Mouse (Mus musculus) common myeloid progenitor, adult 5-6 weeks (primary cell): Measurements from ENCODE around the gene Cass4. TPM values are rescaled to one million over a fixed set of nuclear protein-coding genes. Genes with fewer than 3 reads are reported as not detected.

Experiments used
- ATAC-seq: replicated peaks from 2 replicates; pipeline ENCODE4 v1.8.0; 2016; ENCODE audit warnings: low read depth, mild to moderate bottlenecking, moderate TSS enrichment, inconsistent platforms; ENCODE audit not compliant: poor library complexity, severe bottlenecking
- total RNA-seq: library from RNA; stranded (forward); fragments of 200-1000, 187-1606 nt; gene quantifications from 2 replicates; pipeline ENCODE4 v1.2.3, GENCODE M21; 2017

Gene Cass4
- total RNA-seq, 1 experiment from 2014 or later, result 1.5 TPM

DNA sequence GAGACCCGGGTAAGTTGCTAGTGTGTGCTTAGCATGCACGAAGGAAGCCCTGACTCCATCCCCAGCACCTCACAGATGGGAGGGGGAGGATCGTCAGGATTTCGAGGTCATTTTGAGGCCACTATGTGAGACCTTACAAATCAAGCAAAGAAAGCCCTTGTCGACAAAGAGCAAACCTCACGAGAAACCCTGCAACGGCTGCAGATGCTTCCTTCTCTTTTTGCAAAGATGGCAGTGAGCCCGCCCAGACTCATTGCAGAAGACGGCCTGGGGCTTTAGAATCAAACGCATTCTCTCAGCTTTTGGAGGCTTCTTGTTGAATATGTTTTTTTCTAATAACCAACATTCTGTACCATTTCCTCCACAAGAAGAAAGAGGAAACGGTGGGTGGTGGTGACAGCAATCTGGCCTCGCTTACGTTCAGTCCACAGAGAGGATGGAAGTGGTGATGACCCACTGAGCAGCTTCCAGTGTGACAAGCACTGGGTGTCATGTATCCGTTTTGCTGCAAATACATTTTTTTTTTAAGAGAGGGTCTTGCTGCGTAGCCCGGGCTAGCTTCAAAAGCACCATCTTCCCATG, 43.9 kb downstream of the Cass4 start:
- peak; percentile 53 for ATAC-seq

GRCm38 (mm10) chr2:172439843-172440639, 46.4 kb downstream of the Cass4 start, which contains the start of gene Rtf2:
Rtf2 (plus strand) TSS chr2:172440556.
- peak; percentile 78 for ATAC-seq

- peak; percentile 36 for ATAC-seq
Observed at GRCm38 (mm10) chr2:172440640-172441005, 47.0 kb downstream of the Cass4 start.

DNA sequence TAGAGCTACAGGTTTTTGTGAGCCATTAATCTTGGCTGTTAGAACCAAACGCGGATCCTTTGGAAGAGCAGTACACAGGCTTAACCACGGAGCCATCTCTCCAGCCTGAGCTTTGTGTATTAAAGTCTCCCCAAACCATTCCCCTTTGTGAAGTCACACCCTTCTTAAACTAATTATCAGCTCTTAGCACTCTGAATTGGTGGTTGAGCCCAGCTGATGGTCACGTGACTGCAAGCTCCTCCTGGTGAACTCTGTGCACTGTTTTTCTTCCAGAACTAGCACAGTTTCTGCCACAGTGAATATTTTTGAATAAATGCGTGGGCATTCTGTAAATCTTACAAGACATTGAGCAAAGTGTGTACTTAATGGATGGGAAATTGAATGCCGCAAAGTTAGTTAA, 47.6 kb downstream of the Cass4 start:
- ATAC-seq, result peak; percentile 12; the same call in 1 of the 2 replicates

DNA sequence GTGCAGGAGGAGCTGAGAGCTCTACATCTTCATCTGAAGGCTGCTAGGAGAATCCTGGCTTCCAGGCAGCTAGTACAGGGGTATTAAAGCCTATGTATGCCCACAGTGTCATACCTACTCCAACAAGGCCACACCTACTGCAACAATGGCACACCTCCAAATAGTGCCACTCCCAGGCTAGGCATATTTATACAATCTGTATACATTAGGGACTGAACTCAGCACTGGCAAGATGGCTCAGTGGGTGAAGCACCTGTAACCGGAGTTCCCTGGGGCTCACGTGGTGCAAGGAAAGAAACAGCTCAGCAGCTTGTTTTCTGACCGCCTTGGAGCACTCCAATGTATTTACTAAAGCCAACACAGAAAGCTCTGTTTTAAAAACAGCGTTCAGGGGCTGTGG, 52.0 kb downstream of the Cass4 start:
- no peak for ATAC-seq

DNA sequence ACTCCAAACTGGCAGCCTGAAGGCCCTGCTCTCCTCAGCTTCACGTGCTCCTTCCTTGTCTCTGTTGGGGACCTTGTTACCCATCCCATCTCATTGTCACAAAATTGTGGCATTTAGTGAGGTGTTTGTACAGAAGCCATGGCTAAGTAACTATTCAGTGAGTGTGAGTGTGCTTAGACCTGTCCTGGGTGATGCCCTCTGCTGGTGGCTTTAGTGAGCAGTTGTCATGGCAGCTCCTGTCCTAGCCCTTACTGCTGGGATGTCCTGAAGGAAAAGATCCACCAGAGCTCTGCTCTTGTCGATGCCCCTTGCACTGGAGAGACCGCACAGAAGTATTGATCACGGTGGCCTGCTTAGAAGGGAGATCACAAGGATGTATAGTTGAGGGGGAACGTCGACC, 53.7 kb downstream of the Cass4 start:
- peak; percentile 83 for ATAC-seq

DNA sequence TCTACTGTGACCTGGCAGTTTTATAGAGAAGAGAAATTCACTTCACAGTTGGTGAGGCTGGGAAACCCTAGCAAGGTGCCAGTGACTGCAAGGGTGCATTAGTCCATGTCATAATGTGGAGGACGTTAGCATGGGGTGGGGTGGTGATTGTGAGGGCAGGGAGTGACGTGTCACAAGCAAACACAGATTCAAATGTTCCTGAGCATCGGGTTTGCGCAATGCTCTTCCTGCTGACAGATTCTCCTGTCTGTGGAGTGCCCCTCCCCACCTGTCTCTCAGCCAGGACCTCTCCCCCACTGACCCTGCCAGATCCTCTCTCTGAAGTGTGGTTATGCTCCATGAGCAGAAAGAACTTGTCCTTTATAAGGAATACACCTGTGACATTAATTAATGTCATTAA, 54.7 kb downstream of the Cass4 start:
- ATAC-seq, result no peak

DNA sequence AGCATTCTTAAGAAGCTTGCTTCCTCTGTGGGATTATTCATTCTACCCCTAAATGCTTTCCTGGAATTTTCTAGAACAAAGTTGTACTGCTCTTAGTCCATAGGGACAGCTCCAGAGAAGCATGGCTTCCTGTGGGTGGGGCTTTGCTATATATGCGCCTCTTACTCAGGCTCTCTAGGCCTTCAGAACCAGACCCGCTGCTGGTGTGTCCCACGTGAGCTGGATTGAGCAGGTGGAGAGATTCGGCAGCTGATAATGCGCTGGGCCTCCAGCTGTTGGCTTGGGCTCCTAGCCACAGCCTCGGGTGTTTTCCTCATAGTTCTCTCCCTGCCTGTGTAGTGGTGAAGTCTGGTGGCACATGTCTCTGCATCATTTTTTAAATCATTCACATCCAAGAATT, 57.0 kb downstream of the Cass4 start:
- no peak for ATAC-seq

GRCm38 (mm10) chr2:172452031-172452430, 58.4 kb downstream of the Cass4 start:
- no peak for ATAC-seq

DNA sequence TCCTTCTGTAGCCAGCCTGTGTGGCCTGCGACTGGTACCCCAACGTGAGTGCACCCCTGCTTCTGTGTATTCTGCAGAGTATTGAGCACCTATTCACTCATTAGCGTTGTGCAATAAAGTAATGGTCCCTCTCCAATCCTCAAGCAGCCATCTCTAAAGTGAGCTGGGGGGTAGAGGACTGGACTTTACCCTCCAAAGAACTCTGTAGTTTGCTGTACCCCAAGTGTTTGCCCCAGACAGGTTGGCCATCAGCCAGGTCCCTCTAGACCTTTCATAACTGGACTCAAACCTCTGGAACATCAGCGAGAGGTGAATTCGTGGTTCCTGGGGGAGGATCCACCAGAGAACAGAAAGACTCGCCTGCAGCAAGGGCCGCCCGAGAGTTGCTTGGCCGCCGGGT, 58.9 kb downstream of the Cass4 start:
- ATAC-seq, result no peak

DNA sequence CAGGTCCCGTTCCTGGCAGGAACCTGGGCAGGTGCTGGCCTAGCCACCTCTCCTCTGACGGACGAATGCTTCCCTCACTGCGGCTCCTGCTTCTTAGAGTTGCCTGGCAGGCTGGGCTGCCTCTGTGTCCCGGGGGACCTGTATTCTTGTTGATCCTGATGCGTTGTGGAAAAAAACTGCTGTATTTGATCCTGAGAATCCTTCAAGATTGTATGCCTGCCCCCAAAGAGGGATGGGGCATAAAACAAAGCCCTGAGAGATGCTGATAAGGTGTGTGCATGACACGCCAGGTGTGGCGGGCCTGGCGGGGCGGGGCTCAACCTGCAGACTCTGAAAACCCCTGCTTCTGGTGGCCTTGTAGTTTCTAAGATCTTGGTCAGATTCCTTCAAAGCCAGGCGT, 64.9 kb downstream of the Cass4 start, which contains the start of gene Gcnt7:
Gcnt7 (minus strand) TSS at position 101 of the 400 bp plus-strand sequence.
- no peak for ATAC-seq

- no peak for ATAC-seq
Observed at GRCm38 (mm10) chr2:172460647-172461046, 67.1 kb downstream of the Cass4 start.

DNA sequence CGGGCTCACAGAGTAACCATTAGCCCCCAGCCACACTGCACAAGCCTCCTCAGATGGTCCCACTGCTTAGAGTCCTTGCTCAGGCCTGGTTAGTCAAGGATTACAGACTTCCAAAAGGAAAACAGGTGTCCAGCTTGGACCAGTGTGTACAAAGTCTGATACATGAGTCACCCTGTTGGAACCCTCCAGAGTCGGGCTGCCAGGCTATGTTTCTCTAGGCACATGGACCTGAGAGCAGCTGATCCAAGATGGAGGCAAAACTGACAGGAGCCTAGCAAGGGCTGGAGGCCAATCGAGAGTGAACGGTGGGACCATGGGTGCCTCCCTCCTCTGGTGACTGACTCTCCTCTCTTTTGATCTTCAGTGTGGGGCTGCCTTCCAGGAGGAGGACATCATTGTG, 69.2 kb downstream of the Cass4 start:
- ATAC-seq, result no peak

DNA sequence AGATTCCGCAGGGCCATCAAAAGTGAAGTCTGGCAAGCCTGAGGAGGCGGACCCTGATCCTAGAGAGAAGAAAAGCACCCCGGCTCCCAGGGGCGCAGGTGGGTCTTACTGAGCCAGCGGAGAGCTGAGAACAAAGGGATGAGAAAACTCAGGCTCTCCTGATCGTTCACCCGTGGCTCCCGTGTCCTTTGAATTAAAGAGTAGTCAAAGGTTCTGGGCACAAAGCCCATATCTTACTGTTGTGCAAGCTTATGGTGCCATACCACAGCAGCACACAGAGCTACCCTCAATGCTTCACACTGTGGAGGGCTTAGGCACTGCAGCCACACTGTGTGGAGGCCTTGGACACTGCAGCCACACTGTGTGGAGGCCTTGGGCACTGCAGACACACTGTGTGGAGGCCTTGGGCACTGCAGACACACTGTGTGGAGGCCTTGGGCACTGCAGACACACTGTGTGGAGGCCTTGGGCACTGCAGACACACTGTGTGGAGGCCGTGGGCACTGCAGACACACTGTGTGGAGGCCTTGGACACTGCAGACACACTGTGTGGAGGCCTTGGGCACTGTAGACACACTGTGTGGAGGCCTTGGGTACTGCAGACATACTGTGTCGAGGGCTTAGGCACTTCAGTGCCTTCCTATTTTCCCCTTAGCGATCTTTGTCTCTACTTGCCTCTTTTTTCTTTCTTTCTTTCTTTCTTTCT, 73.0 kb downstream of the Cass4 start:
- ATAC-seq, result no peak

DNA sequence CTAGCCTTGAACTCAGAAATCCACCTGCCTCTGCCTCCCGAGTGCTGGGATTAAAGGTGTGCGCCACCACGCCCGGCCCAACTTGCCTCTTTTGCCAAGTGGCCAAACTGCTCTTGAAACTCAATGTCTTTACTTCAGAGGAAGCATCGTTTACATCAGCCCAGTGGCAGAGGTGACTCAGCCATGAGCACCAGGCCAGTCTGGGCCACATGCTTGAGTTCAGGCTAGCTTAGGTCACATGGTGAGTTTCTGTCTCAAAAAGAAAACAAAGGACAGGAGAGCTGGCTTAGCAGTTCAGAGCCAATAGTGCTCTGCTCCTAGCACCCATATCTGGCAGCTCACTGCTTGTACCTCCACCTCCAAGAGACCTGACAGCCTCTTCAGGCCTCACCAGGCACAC, 73.6 kb downstream of the Cass4 start:
- no peak for ATAC-seq

DNA sequence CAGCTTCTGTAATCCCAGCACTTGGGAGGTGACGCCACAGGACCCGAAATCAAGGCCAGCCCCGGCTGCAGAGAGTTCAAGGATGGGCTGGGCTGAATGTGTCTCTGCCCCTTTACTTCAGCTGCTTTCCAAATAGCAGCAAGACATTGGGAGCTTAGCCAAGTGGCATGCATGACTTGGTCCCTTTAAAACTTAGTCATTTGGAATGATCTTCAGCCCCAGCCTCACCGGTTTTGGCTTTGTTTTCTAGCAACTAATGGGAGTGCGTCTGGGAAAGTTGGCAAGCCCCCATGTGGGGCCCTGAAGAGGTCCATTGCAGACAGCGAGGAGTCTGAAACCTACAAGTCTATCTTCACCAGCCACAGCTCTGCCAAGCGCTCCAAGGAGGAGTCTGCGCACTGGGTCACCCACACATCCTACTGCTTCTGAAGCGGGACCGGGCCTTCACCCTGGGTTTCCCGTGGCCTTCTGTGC, 74.8 kb downstream of the Cass4 start:
- ATAC-seq, result no peak

DNA sequence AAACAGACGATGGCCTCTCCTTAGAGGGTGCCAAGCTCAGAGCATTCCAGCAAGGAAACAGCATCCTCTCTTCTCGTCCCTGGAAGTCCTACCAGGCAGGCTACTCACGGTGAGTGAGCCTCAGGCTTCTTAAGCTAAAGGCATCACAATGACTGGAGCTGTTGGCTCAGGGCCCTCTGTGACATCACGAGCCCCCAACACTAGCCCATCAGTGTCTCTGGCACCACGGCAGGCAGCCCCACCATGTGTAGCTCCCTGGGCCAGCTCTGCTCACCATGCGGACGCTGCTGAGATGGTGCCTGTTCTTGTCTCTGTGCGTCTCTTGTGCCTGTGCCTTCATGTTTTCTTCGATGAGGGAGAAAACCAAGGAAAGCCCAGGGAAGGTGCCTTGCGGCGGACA, 78.7 kb downstream of the Cass4 start, which contains the start of gene Fam209:
Fam209 (plus strand) TSS at position 203 of the 400 bp plus-strand sequence.
- ATAC-seq, result no peak

GRCm38 (mm10) chr2:172473591-172473990, 80.0 kb downstream of the Cass4 start:
- no peak for ATAC-seq

DNA sequence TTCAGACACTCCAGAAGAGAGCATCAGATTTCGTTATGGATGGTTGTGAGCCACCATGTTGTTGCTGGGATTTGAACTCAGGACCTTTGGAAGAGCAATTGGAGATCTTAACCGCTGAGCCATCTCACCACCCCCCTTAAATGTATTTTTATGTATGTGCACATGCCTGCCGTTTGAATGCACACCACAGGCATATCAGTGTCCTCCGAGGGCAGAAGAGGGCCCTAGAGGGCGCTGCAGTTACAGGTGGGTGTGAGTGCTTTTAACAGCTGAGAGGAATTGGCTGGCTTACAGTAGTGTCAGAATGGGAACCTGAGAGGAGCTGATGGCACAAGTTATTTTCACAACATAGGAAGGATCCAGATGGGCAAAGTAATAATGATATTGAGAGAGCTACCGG, 81.4 kb downstream of the Cass4 start:
- peak; percentile 67 for ATAC-seq

DNA sequence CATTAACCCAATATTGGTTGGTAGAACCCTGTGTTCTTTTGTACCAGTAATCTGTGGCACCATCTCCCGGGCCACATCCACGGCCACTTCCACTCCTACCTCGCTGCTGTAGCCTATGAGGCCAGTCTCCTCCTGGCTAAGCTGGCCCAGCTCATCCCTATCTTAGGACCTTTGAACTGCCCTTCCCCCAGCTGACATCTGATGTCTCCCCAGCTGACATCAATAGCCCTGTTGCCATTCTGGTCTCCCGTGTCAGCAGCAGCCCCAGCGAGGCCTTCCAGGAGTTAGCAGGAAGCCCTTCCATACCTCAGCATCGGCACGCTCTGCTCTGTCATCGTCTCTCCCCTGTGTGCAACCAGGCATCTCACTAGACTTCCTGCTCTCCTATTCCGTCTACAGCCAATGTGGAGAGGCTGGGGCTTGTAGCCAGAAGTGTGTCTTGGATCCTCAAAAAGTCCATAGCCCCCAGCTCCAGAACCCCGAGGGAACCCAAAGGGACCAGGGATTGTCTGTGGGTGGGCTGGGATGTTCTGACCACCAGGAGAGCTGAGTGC, 83.2 kb downstream of the Cass4 start:
- no peak for ATAC-seq

DNA sequence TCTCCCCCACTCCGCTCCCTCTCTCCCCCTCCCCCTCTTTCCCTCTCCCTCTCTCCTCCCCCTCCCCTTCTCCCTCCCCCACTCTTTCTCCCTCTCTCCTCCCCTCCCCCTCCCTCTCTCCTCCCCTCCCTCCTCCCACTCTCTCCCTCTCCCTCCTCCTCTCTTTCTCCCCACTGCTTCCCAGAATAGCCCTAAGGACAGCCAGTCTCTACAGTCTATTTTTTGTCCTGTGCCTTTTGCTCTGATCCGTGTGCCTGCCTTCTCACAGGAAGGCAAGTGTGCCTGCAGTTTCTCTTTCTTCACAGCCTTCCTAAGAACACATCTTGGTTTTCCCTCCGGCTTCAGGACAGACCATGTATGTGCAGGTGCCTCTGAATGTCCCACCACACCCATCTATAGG, 83.8 kb downstream of the Cass4 start:
- no peak for ATAC-seq
